Mouse (Mus musculus): ENCODE results near the gene Snx18.
A peak's percentile ranks its signal among the peaks of the same experiment; 100 is the strongest.

Gene Snx18

GRCm38 (mm10) chr13:113617891-113618823 is at the start of gene Snx18:
Snx18 (minus strand) TSS chr13:113618564.
- DNase-seq (ENCODE audit: low spot score), result peak; percentile 71

DNA sequence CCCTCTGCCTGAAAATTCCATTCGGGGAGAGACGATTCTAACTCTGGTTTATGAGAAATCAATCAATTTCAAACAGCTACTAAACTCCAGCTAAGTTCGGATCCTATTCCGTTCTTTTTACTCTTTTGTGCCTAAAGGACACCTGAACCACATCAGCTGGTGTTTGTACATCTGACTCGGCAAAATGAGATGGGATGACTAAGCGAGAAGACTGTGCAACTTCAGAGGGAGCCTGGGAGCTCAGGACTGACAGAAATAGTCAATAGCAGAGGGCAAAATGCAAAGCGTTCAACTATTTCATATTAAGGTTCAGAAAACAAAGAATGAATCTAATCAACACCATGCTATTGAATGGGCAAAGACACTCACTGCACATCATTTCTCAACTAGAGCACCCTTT is 45.5 kb upstream of the Snx18 start:
- DNase-seq (ENCODE audit: low spot score), result no peak

- DNase-seq (ENCODE audit: low spot score), result no peak
These were observed 44.9 kb upstream of the Snx18 start, which contains the start of gene Hspb3 for GRCm38 (mm10) chr13:113663151-113663779. Hspb3 (minus strand) TSS chr13:113663676.

- no peak for DNase-seq (ENCODE audit: low spot score)
These were observed 43.5 kb upstream of the Snx18 start for GRCm38 (mm10) chr13:113661826-113662271.

- DNase-seq (ENCODE audit: low spot score), result no peak
These were observed 42.4 kb upstream of the Snx18 start for GRCm38 (mm10) chr13:113660576-113661310.

DNA sequence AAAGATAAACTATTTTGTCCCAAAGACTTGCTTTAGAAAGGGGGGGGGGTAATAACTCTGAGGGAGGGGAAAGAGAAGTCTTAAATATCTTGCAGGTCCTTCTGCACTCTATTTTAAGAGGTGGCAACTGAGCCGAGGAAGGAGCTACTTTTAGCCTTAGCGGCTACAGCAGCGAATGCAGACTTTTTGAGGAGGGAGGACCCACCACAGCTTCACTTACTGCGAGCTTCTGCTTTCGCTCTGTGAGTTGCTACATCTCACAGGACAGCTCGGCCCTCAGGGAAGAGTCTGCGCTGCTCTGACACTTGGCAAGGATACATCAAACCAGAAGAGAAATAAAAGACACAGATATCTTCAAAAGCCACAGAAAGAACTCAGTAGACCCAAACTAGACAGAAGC is 38.8 kb upstream of the Snx18 start:
- no peak for DNase-seq (ENCODE audit: low spot score)

DNA sequence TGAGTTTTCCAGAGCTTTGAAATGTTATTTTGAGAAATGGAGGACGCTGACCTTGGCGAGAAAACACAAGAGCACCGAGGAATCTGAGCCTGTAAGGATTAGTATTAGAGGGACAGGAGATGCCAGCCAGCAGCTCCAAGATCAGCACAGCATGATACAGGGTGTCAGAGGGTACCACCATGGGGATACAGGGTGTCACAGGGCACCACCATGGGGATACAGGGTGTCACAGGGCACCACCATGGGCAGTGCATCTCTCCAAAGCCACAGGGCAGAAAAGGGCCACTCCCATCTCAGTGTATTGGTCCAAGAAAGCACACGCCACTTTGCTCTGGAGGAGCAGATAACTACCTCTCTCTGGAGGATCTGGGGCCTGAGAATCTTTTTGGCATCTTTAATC is 38.3 kb upstream of the Snx18 start:
- DNase-seq (ENCODE audit: low spot score), result no peak

GRCm38 (mm10) chr13:113655511-113655910 is 37.1 kb upstream of the Snx18 start:
- DNase-seq (ENCODE audit: low spot score), result no peak

- DNase-seq (ENCODE audit: low spot score), result no peak
These were observed 22.7 kb upstream of the Snx18 start for GRCm38 (mm10) chr13:113640944-113641597.

DNA sequence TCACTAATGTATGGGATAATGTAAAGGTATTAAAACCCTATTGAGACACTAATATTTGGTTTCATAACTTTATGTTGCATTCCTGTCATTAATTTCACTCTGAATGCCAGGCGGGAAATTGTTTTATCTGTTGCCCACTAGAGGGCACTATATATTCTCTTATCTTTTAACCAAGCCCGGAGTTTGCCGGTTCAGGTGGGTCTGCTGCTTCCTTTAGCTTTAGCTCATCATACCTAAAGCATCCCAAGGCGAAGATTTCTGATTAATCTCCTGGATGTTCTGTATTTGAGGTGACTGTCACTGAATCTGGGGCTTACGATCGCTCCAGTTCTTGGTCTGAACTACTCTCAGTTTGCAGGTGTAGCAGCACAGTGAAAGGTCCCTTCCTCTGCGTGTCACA is 20.6 kb upstream of the Snx18 start:
- no peak for DNase-seq (ENCODE audit: low spot score)

DNA sequence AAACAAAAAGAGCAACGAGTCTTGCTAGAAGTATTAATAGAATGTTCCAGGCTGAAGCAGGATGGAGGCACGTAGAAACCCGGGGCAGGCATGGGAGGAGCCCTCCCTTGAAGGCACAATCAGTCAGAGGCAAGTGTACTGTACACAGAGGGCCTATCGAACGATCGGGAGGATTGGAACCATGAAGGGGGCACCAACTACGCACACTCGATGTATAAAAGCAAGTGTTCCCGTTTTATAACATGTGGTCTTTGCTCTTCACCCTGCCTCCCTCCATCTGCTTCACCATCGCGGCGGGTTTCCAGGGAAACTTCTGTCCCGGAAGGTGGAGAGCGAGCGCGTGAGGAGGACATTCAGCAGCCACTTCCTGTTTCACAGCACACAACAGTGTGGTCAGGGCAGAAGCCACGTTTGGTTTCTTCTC is 17.4 kb upstream of the Snx18 start:
- peak; percentile 9 for DNase-seq (ENCODE audit: low spot score)

GRCm38 (mm10) chr13:113634732-113635481 is 16.5 kb upstream of the Snx18 start:
- no peak for DNase-seq (ENCODE audit: low spot score)

- DNase-seq (ENCODE audit: low spot score), result no peak
These were observed 14.1 kb upstream of the Snx18 start for GRCm38 (mm10) chr13:113632506-113632905.

DNA sequence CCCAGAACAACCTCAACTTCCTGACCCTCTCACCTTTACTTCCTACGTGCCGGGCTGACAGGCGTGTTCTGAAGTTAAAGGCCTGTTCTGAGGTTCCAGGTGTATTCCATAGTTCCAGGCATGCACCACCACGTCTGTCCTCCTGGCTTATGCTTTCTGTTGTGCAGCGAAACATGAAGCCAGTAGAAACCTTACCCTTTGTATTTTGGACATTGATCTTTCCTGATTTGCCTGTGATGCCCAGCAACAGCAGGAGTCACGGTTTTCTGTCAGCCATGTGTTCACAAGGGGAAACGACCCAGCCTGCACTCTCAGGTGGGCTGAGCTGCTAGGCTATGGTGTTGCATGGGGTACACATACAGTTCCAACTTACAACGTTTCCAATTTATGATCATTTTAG is 9.2 kb upstream of the Snx18 start:
- no peak for DNase-seq (ENCODE audit: low spot score)

DNA sequence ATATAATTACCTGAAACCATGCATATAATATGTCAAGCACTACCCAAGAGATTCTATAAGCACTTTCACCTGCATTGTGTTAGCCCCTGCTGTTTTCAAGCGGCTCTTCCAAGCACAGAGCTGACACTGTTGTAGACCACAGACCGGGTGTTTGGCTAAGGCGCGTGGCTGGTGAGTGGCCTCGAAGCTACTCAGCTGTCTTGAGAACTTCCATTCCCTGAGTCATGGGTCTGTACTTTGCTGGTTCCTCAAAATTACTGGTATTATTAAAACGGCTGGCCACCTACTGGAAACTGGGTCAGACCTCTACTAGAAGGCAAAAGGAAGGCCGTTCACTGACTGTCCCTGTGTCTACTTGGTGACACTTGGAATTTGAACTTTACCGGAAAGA is 4.5 kb upstream of the Snx18 start:
- no peak for DNase-seq (ENCODE audit: low spot score)

GRCm38 (mm10) chr13:113622122-113622864 is 3.9 kb upstream of the Snx18 start:
- DNase-seq (ENCODE audit: low spot score), result no peak

- DNase-seq (ENCODE audit: low spot score), result no peak
These were observed 639 bp upstream of the Snx18 start for GRCm38 (mm10) chr13:113619003-113619402.

- no peak for DNase-seq (ENCODE audit: low spot score)
These were observed 950 bp downstream of the Snx18 start for GRCm38 (mm10) chr13:113617338-113617890.

GRCm38 (mm10) chr13:113616751-113617337 is 1.5 kb downstream of the Snx18 start:
- no peak for DNase-seq (ENCODE audit: low spot score)
